Comparison of ENCODE assay signal across 23 mouse cellular contexts in the genomic region with DNA sequence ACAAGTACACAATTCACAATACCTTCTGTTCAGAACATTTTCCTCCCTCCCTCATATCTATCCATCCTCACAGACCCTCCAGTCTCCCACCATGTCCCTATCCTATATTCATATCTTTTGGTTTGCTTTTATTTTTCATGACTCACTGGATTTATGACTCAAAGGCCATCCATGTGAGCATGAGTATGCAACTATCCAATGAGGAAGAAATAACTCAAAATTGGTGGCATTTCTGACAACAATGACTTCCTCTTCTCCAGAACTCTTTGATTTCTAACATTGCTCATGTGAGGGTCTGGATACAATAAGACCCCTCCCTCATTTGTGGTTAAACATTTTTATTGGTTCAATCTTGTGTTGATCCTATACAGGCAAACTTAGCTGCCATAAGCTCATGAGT. TPM values are rescaled to one million over a fixed set of nuclear protein-coding genes. Genes with fewer than 3 reads are reported as not detected.
"Had no signal": no experiment of that assay in that cellular context is flagged by ENCODE, and none has a peak within 500 bp of the region (broad histone marks: within the 10 kb centered on the region; RNA-seq: fewer than 3 reads in every experiment).

No protein-coding gene starts in this region.

- H3K36me3 ChIP-seq: liver, embryonic 15.5 days; lung, embryonic 15.5 days; midbrain, embryonic 10.5 days; midbrain, embryonic 12.5 days; neural tube, embryonic 13.5 days; neural tube, embryonic 15.5 days; stomach, embryonic 15.5 days had no signal

- H3K4me3 ChIP-seq: liver, embryonic 15.5 days; lung, embryonic 15.5 days; midbrain, embryonic 10.5 days; midbrain, embryonic 12.5 days; myocyte; neural tube, embryonic 13.5 days; neural tube, embryonic 15.5 days; stomach, embryonic 15.5 days had no signal

- H3K27ac ChIP-seq: liver, embryonic 15.5 days; lung, embryonic 15.5 days; midbrain, embryonic 10.5 days; midbrain, embryonic 12.5 days; neural tube, embryonic 13.5 days; neural tube, embryonic 15.5 days; stomach, embryonic 15.5 days; stomach, postnatal 0 days had no signal

- ATAC-seq: liver, postnatal 0 days; lung, postnatal 0 days; midbrain, embryonic 16.5 days had no signal

- DNase-seq: liver, postnatal 0 days; lung, adult 2 months; lung, postnatal 14 days; lung, postnatal 36 days; midbrain, embryonic 14.5 days; retina, postnatal 1 day; right cerebral cortex, adult 18-20 months; thymus, adult 2 months; thymus, postnatal 36 days had no signal

RNA-seq across cellular contexts. Expression of a gene that starts 24.0 kb away (rescaled TPM):
- total RNA-seq: megakaryocyte-erythroid progenitor cell, adult 5-6 weeks had no signal
- polyA plus RNA-seq: liver, embryonic 15.5 days; liver, postnatal 0 days; lung, embryonic 15.5 days; lung, postnatal 0 days; midbrain, embryonic 10.5 days; midbrain, embryonic 12.5 days; midbrain, embryonic 14.5 days; midbrain, embryonic 16.5 days; myocyte; neural tube, embryonic 11.5 days; neural tube, embryonic 13.5 days; neural tube, embryonic 15.5 days; spleen, adult 2 months; stomach, embryonic 15.5 days; stomach, postnatal 0 days had no signal
